Mouse (Mus musculus) large intestine, adult 2 months (tissue): ENCODE data around the gene Vwa8. TPM values are rescaled to one million over a fixed set of nuclear protein-coding genes. Genes with fewer than 3 reads are reported as not detected.

Experiments
- DNase-seq: peaks from one replicate; pipeline ENCODE4 v3.0.0-alpha.2; 2012; ENCODE audit warnings: low read depth, low spot score
- WGBS: fragments of 180-500 bp; shearing (Covaris S2); methylation state at CpG from one replicate; pipeline ENCODE4 v1.1.7; 2018; 5-methylcytosine and 5-hydroxymethylcytosine counted together
- polyA plus RNA-seq: library from polyadenylated mRNA; depleted of rRNA; stranded (reverse); fragments of >200 nt; gene quantifications from 2 replicates; pipeline ENCODE4 v1.2.3, GENCODE M21; 2012

Gene Vwa8
- polyA plus RNA-seq, 1 experiment = 12.2 TPM

DNA sequence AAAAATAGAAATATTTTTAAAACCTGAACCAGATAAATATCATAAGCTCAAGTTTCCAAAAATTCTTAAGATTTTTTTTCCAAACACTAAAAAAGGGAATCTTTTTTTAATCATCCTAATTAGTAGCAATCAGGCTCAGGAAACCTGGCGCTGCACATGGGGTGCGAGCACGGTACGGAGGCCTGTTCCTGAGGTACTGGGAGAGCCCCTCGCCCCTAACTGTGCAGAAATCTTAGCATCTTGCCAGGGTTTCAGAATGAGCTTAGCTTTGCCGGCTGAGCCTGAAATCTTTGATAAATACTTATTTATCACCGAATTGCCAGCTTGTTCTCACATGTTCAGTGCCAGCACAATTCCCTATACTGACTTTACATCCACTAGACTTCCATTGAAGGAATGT, 286.6 kb downstream of the Vwa8 start:
- 70% methylated on average over 7 of the region's 7 CpGs for WGBS
- no peak for DNase-seq

DNA sequence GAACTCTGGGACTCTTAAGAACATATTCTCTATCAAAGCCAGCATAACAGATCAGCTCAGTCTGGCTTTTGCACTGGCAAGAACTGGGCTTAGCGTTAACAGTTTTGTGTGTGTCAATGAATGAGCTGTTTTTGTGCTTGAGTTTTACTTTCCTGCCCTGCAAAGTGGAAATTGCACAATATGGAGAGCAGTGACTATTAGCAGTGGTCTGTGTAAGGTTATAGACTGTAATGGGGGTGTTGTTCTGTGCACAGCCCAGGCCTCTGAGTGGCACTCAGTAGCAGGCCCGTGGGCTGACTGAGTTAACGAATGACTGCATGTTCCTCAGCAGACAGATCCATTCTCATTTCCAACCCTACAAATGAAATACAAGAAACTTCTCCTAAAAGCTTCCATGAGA, 287.7 kb downstream of the Vwa8 start:
- 75% methylated on average over 3 of the region's 3 CpGs for WGBS
- DNase-seq = no peak

- 89% methylated on average over 8 of the region's 8 CpGs for WGBS
- no peak for DNase-seq
Measured at GRCm38 (mm10) chr14:79137100-79137499, 288.2 kb downstream of the Vwa8 start.

- whole genome bisulfite sequencing = 92% methylated on average over 6 of the region's 6 CpGs
- no peak for DNase-seq
Measured at GRCm38 (mm10) chr14:79139096-79139651, 290.3 kb downstream of the Vwa8 start.

DNA sequence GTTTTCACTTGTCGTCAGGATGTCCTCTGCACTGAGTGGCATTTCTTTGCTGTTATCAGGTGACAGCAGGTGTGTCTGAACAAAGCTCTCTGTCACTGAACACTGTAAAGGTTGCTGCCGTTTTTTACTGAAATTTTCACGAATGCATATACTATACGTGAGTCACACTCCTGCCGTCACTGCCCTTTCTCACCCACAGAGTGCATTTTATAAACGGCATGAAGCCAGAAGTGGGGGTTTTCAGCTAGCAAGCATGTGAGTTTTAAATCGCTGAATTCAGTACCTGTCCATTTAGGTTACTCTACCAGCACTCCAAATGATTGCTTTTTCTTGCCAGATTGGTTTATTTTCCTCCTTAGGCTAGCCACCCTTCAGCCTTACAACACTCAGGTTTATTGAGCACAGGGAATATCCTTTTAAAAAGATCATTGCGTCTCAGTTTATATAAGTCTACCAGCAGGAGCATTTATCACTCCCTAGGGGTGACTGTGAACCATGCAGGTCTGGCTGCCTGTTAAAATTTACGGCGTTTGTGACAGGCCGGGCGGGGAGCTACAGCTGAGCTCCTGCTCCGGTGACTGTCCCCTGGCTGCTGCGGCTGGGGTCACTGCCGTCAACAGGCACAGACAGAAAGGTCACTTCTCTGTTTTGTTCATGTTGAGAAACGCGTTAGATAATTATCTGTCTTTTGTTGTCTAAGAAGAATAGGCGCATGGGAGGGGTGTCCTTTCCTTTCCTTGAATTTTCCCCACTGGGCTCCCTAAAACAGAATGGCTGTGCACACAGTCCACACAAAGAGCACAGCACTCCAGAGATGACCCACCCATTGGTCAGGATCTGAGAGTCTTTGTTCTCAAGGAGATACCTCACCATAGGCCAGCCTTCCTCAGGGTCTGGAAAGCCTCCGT, 291.3 kb downstream of the Vwa8 start:
- 27% methylated on average over 19 of the region's 19 CpGs for WGBS
- DNase-seq = no peak

DNA sequence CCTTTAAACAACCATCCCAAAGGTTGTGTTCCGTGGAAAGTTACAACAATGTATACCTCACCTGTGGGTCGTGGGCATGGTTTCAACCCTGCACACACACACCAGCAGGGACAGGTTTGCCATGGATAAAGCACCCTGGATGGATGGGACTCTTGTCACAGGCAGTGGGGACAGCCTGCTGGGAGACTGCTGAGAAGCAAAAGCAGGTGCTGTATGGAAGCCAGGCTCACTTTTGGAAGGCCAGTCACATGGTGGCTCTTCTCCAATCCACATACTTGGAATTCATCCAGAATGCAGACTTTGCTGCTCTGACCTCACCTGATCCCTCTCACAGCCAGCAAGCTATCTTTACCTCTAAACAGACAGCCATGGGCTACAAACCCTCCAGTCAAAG, 292.0 kb downstream of the Vwa8 start:
- 38% methylated on average over 2 of the region's 2 CpGs for WGBS

DNA sequence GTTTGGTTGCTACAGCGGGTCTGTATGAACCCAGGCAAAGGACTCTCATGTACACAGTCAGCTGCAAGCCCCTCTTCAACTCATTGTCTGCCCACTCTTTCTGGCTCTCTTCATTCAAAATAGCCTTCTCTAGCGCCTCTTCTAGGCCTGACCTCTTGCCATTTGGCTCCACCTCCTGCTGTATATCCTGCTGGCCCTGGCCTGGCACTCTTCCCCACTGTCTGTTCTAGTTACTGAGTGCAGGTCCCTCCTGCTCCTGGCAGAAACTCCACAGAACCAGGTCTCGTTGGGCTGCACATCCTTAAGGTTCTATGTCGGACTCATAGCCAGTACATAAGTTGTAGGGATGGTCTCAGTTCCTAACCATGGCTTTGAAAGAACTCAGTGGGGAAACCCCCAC, 293.5 kb downstream of the Vwa8 start:
- DNase-seq = no peak
- WGBS = 93% methylated on average over 4 of the region's 4 CpGs

More for the DNA sequence above, 292.0 kb downstream of the Vwa8 start:
- no peak for DNase-seq

DNA sequence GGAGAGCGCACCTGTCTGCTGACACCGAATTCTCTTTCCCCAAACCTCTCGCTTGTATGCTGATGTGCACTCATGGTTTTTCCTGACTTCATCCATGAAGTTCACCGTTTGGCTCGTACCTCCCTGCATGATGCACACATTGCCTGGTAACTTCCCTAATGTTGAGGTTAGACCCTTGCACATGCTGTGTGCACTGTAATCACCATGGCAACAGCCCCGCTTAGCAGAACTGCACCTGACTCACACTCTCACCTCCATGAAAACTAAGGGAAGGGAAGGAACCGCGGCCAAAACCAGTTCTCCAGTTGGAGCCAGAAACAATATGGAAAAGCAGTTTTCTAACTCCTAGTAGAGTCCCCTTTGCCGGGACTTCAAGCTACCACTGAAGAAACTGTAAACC, 294.8 kb downstream of the Vwa8 start:
- WGBS = 95% methylated on average over 9 of the region's 9 CpGs
- no peak for DNase-seq

GRCm38 (mm10) chr14:79144278-79145224, 295.7 kb downstream of the Vwa8 start:
- DNase-seq = no peak
- WGBS = 87% methylated on average over 13 of the region's 13 CpGs

DNA sequence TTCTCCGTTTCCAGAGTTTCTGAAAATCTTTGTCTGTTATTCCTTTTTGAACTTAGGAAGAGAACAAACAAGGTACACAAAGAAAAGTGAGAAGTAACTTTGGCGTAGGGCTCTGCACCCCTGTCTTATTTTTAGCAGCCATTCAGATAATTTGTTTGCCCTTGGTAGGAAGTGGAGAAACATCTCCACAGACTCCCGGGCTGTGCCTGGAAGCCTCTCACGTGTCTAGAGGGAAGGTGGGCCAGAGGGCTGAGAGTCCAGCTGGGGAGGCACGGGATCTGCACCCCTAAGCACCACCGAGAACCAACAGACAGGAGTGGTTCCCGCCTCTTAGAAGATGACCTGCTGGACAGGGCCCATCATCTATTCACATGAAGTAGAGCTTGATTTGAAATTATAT, 302.9 kb downstream of the Vwa8 start:
- DNase-seq = no peak
- WGBS = 78% methylated on average over 7 of the region's 7 CpGs

DNA sequence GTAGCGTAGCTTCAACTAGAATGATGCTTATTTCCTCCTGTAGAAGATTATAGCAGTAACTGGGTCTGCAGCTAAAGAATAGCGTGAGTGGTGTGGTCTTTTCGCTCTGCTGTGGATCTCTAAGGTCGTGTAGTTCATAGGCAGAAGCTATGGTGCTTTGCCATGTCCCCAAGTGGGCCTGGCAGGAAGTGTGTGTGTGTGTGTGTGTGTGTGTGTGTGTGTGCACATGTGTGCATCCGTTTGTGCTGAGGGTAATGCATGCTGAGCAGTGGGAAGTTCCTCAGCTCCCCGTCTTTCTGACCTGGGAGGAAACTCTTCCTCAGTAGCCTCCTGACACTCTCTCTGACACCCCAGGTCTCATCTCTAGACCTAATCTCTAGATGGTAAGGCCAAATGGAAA, 305.0 kb downstream of the Vwa8 start:
- no peak for DNase-seq
- WGBS = 86% methylated on average over 6 of the region's 6 CpGs

GRCm38 (mm10) chr14:79154961-79155360, 306.1 kb downstream of the Vwa8 start:
- DNase-seq = no peak
- 83% methylated on average over 11 of the region's 11 CpGs for WGBS

GRCm38 (mm10) chr14:79156526-79157411, 307.9 kb downstream of the Vwa8 start:
- no peak for DNase-seq
- 73% methylated on average over 10 of the region's 10 CpGs for WGBS

- DNase-seq = no peak
- WGBS = 9% methylated on average over 16 of the region's 17 CpGs
Measured at GRCm38 (mm10) chr14:79157451-79158218, 308.8 kb downstream of the Vwa8 start.

DNA sequence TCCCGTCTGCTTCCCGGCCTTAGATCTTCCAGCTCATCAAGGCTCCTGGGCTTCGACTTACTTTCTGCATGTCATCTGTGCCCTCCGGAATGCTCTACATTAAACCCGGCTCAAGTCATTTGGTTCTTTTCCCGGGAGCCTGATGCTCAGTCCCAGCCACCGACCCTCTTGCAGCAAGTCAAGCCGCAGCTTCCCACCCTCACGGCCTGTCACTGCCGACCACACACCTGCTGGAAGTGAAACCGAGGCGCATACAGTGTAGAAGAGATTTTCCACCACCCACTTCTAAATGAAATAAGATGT, 309.3 kb downstream of the Vwa8 start:
- DNase-seq = no peak
- WGBS = 54% methylated on average over 12 of the region's 12 CpGs

DNA sequence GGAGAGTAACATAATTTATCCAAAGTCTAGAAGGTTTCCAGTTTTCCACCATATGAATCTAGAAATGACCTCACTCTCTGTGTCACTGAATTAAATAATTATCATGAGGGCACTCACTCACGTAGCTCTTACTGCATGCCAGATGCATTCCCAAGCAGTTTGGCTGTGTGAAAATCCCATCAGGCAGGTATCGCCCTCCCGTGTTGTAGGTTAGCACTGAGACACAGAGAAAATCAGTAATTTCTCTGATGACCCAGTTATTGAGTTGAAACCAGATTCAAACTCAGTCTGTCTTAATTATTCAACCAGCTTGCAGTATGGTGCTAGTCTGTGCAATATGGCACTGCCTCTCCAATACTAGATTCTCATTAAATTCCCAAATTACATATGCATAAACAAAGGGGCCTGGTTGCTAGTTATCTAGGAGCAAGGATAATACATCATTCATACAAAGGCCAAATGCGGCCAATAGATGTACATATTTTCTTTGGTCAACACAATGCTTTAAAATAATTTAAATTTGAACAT, 309.9 kb downstream of the Vwa8 start:
- WGBS = 96% methylated on average over 4 of the region's 4 CpGs
- DNase-seq = no peak

DNA sequence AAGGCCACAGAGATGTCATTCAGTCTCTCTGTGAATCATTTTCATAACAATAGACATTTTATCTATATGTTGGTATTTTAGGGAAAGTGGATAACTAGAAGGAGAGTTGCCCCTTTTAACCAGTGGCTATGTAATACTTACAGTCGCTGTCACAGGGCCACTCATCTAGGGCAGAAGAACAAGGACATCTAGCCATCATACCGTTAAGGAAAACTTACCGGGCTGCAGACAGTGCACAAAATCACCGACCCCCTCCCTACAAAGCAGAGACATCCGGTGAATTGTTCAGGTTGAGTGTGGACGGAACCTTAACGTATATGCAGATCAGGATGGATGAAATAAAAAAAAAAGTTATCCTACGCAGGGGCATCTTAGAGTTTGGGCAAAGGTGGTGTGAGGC, 310.6 kb downstream of the Vwa8 start:
- no peak for DNase-seq
- 95% methylated on average over 8 of the region's 8 CpGs for WGBS

GRCm38 (mm10) chr14:79160486-79160885, 311.6 kb downstream of the Vwa8 start:
- DNase-seq = no peak
- 67% methylated on average over 10 of the region's 10 CpGs for WGBS
